Mouse (Mus musculus): ENCODE data around the gene Casp9.

The Casp9 gene

DNA sequence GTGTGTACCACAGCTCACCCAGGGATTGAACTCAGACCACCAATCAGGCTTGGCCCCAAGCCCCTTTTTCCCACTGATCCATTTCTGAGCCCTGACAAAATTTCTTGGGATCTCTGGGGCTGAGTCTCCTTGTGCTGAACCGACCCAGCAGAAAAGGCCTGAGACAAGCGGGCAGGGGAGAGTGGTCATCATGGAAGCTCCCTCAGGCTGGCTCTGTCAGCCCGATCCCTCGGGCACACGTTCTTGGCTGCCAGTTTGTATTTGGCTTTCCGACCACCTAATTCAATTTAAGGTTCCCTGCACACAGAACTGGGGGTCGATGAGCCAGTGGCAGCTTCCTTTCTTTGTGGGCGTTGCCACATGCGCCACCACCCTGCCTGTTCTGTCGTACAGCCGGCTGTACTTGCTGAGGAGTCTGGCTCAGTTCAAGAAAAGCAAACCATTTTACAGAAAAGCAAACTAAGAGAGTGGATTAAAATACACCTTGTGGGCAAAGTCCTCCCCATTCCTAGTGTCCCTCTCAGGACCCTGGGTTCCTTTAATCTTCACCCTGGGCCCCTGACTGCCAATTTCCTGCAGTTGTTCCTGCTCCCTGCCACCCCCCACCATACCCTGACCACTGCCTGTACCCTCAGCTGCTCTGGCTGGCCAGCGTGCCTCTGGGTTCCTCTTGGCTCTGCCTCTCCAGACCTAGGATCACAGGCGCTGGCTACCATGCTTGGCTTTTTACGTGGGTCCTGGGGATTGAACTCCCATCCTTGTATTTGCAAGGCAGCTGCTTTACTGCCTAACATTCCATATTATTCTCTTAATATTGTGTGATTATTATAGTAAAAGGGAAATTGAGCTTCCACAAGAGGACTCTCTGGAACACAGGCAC, 23.6 kb downstream of the Casp9 start:
- DNase-seq (ENCODE audit: low read depth, low spot score), result no peak

DNA sequence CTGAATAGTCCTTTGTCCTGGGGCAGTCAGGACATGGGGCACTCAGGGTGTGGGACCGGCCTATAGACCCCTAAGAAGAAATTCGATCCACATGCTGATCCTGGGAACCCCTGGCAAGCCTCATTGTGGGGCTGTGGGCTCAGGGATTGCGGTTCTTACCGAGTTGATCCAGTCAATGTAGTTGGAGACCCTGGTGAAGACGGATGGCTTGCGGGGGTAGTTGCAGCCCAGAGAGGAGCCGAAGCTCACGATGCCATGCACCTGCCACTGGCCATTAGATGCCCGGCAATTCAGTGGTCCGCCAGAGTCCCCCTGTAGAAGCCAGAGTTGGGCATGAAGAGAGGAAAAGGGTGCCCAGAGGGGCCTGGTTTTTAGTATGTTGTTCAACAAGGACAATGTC, 24.3 kb downstream of the Casp9 start:
- DNase-seq (ENCODE audit: low read depth, low spot score), result no peak

DNA sequence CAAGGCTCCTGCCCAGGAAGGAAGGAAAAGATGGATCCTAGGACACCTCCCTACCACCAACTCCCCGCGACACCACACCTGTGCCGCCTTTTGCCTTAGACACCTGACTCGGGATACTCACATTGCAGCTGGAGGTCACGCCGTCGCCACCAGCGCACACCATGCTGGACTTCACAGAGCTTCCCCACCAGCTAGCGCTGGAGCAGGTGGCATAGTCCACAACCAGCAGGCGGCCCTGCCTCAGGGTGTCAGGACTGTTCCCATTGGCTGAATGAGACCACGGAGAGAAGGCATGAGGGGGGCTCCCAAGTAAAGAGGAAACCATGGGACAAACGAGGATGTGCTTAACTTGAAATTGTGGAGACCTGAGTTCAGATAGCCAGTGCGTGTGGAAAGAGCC, 25.4 kb downstream of the Casp9 start:
- DNase-seq (ENCODE audit: low read depth, low spot score), result no peak

DNA sequence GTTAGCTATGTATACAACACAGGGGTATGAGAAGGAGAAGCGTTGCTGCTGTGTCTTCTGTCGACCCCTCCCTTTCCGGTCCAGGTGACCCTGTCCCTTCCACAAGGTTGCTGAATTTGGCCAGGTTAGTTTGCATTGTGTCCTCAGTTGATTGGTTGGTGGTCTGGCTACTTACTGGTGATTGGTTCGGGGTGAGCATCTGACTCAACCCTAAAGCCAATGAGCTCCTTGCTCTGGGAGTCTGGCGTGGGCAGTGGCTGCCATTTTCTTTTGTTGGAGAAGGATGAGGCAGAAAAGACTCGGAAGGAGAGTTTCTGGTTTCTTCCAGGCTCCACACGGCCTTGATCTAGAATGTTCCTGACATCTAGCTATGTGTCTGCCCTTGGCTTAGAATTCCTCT, 25.9 kb downstream of the Casp9 start:
- no peak for DNase-seq (ENCODE audit: low read depth, low spot score)

DNA sequence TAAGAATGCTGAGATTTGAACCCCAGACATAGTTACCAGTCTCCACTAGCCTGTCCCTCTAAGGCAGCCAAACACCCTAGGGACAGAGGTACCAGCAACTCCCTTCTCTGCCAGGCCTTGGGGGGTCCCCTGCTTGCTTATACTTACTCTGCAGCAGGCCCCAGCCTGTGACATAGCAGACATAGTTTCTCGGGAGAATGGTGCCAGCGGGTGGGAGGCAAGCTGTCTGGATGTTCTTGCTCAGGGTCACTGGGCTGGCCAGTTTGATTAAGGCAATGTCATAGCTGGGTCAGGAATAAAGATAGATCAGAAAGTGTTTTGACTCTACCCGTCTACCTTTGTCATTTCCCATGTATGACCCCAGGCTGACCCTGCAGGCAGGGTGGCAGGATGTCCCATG, 27.8 kb downstream of the Casp9 start:
- DNase-seq (ENCODE audit: low read depth, low spot score), result no peak

DNA sequence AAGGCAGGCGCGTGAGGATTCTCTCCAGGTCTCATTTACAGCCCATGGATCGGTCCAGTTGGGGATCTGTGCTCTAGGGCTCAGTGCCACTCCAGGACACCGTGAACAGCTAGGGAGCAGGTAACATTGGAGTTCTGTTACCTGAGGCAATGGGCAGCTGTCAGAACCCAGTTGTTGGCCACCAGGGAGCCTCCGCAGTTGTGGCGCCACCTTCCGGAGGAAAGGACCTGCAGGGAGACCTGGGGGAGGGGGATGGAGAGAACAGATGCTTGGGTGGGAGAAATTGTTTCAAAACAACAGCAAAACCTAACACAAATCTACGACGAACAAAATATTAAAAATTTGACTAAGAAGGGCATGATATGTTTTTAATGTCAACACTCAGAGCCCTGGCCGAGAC, 28.7 kb downstream of the Casp9 start:
- DNase-seq (ENCODE audit: low read depth, low spot score), result no peak

DNA sequence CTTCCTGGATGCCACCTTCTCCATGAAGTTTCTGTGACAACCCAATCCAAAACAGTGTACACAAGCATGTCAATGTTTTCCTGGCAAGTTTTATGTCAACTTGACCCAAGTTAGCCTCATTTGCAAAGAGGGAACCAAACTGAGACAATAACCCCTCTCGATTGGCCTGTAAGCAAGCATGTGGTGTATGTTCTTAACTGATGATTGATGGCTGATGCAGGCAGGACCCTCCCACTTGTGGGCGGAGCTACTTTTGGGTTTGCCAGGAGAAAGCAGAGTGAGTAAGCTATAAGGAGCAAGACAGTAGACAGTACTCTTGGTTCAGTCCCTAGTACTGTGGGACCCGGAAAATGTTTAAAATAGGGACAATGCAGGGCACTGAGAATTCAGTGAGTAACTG, 29.6 kb downstream of the Casp9 start:
- DNase-seq (ENCODE audit: low read depth, low spot score), result no peak

DNA sequence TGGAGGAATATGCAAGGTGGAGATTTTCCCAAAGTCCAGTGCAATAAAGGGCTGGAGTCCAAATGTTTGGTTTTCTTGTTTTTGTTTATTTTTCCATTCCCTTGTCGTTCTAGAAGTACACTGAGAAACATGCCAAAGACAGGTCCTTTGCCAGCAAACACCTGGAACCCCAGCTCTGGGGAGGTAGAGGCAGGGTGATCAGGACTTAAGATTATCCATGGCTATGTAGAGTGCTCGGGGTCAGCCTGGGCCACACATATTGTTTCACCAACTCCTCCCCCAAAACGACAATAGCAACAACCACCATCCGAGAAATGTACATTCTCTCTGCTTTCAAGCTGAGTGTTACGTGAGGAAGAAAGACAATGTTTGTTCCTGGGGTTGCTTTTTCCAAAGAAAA, 32.6 kb downstream of the Casp9 start, which contains the start of gene Cela2a:
Cela2a (minus strand) TSS at position 101 of the 400 bp plus-strand sequence.
- DNase-seq (ENCODE audit: low read depth, low spot score), result no peak

DNA sequence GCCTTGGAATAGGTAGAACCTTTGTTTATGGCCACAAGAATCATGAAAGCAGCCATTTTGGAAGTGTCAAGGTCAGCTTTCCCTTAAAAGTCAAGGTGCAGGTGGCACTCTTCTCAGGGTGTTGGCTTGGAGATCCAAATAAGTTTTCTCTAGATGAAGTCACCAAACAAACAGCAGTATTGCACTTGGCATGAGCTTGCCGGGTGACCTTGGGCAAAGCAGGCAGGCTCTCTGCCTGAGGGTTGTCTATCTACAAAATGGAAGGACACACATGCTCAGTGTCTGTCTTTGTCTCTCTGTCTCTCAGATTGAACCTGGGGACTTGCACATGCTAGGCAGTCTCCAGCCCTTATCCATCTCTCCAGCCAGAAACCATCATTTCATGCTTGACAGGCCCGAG, 34.0 kb downstream of the Casp9 start:
- DNase-seq (ENCODE audit: low read depth, low spot score), result no peak

DNA sequence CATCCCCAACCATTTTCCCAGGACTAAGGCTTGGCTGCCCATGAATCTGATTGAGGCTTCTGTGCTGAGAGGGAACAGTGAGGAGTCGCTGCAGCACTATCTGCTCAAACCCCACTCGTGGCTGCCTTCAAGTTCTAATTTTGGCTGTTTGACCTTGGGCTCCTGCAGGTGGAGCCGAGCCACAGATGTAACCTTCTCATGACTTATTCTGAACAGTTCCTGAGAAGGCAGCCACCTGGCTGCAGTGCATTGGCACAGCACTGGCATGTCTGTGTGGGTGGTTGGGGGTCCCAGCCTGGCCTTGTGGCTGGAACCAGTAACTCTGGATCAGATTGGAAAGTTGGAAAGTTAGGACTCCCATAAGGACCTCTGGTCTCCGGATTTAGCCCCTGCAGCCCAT, 34.8 kb downstream of the Casp9 start:
- DNase-seq (ENCODE audit: low read depth, low spot score), result no peak

DNA sequence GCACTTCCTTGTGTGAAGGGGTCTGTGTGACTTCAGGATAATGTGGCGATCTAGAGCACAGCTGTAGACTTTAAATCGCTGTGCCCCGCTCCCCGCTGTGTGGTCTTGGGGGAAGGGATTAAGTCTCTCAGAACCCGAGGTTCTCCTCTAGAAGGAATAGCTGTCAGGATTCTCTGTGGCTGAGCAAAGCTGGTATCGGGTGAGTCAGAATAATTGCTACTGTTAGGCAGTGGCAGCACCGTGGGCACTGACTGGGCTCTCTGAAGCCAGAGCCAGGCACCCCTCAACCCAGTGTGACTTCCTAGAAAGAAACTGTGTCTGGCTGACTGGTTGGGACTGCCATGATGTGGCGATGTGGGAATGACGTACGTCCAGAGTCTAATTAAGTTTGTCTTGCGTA, 37.0 kb downstream of the Casp9 start:
- no peak for DNase-seq (ENCODE audit: low read depth, low spot score)

DNA sequence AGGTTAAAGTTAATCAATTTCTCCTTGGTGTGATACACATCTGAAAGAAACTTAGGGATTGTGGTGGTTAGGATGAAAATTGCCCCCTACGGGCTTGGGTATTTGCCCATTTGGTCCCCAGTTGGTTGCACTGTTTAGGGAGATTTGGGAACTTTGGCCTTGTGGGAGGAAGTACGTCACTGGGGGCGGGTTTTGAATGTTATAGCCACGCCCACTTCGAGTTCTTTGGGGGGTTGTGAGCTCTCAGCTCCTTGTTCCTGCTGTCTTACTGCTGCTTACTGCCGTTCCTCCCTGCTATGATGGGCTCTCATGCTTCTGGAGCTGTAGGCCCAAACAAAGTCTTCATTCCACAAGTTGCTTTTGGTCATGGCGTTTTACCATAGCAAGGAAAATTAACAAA, 37.9 kb downstream of the Casp9 start:
- DNase-seq (ENCODE audit: low read depth, low spot score), result no peak

DNA sequence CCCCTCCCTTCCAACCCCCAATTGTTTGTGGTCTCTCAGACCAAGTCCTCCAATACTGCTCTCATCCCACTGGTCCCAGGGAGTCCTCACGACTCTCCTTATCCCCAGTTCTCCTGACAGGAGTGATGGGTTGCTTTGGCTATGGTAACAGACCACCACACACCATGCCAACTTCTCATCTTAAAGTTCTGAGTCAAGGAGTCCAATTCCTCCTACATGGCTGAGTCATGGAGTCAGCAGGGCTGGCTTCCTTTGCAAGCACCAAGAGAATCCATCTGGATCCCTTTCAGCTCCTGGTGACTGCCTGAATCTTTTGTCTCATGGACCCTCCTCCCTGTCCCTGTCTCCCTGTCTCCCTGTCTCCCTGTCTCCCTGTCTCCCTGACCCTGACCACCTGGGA, 40.5 kb downstream of the Casp9 start:
- DNase-seq (ENCODE audit: low read depth, low spot score), result no peak

DNA sequence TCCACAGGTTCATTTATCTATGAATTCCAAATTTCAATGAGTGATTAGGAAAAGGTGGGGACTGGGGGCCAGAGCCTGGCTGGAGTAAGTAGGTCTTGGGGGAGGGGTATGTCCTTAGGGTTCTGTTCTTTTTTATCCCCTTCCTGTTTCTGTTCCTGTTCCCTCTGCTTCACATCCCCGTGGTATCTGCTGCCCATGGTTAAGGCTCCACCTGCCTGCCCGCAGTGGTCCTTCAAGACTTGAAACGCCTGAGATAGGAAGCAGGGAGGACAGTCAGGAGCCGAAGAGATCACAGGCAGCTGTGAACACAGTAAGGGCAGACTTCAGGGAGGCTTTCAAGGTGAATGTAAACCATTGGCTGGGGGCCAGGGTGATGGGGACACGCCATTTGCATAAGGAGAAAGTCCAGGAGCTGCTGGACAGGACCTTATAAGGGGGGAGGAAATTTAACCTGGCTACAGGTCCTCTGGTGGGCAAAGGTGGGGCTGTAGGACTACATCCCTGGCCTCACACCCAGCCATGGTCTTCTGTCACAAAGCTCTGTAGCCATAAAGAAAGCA, 41.2 kb downstream of the Casp9 start:
- DNase-seq (ENCODE audit: low read depth, low spot score), result no peak

DNA sequence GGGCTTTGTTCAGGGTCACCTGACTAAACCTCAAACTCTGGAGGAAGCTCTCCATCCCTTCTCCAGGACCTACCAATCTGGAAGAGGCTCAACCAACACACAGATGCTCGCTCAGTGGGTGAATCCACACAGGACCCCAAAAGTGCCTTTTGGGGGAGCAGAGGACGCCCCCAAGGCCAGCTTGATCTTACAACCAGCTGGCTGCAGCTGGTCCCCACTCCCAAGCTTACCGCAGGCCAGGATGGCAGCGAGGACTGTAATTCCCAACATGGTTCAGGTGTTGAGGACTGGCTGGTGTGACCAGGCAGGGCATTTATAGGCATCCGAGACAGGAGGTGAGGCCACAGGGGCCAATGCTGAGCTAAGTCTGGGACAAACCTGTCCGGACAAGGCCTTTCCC, 52.6 kb downstream of the Casp9 start, which contains the start of gene Ctrc:
Ctrc (minus strand) TSS at position 361 of the 400 bp plus-strand sequence.
- no peak for DNase-seq (ENCODE audit: low read depth, low spot score)

DNA sequence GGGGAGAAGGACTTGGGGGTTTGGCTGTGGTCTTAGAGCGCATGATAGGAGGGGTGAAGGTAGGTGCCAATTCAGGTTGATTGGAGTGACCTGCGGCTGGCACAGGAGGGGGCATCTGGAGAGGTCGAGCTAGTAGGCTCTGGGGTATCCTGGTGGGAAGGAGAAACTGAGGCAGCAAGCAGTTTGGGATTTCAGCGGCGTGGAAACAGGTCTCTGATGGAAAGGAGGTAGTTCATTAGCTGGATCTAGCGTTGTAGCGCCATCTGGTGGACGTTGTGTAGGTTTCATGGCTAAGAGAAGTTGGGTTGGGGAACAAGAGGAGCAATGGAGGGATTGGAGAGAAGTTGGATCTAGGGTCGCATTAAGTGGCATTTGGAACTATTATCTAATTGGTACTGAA, 60.0 kb downstream of the Casp9 start:
- DNase-seq (ENCODE audit: low read depth, low spot score), result peak; percentile 65

DNA sequence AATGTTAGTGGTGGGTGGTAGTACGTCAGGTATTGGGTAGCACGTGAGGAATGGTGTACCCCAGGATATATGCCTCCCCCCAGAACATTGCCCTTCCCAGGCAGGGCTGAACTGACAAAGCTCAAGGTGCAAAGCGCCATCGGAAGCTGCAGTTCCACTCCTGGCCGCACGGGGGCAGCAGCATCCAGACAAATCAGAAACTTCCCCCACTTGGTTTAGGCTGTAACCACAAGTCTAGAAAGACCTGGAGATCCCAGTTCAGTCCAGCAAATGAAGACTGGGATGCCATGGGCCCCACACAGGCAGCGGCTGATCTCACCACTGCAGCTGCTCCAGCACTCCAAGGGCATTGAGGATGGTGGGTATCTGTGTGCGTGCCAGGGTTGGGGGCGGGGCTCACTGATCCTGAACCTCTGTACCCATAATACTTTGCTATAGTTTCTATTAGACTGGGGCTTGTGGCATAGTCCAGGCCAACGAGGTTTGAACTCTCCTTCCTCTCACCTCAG, 64.1 kb downstream of the Casp9 start:
- DNase-seq (ENCODE audit: low read depth, low spot score), result peak; percentile 66

DNA sequence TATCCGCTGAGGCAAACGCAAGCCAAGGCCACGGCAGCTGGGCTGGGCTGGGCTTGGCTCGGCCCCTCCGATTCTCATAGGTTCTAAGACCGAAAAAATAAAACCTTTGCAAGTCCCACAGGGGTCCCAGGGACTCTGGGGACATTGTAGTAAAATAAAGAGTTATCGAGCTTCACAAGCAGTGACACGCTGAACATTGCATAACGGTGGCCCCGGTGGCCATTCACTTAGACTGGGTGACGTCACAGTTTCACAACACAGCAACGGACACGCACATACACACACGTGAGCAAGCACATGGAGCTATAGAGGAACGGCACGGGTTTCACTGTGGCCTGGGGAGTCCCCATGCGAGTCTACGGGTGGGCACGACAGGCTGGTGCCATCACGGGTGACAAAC, 65.1 kb downstream of the Casp9 start:
- no peak for DNase-seq (ENCODE audit: low read depth, low spot score)

DNA sequence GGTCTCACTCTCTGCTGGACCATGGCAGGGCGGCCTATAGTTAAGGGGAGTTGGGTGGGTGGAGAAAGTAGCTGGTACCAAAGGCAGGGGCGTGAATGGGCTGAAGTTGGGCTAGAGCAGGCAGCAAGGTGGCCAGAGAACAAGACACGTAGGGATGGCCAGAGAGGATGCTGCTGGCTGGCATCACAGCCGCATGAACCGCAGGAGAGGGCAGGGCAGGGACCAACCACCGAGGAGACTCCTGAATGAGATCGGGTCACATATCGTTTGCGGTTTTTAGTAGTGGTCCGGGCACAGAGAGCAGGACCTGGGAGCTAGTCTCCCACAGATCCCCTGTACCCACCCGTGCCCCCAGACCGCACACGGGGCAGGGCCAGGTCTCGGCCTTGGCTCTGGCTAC, 65.9 kb downstream of the Casp9 start:
- no peak for DNase-seq (ENCODE audit: low read depth, low spot score)

DNA sequence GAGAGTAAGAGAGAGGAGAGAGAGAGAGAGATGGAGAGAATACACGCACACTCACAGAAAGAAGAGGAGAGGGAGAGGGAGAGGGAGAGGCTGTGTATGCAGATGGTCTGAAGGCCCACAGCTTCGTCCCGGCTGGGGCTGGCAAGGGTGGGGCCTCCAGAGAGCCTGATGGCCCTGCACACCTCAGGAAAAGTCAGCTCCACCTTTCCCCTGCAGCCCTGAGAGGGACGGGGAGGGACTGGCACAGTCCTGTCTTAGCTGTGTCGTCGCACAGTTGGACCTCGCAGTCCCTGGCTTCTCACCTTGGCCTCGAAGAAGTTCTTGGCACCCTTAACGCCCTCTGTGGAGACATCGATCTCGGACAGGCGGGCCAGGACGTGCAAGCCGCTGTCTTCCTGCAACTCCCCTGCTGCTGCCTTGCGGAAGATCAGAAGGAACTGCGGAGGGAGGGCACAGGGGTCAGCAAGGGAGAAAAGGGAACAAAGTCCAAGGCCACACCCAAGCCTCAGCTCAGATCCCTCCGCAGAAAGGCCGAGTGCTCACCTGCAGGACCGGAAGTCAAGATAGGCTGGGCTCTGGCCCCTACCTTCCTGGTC, 66.9 kb downstream of the Casp9 start:
- no peak for DNase-seq (ENCODE audit: low read depth, low spot score)

DNA sequence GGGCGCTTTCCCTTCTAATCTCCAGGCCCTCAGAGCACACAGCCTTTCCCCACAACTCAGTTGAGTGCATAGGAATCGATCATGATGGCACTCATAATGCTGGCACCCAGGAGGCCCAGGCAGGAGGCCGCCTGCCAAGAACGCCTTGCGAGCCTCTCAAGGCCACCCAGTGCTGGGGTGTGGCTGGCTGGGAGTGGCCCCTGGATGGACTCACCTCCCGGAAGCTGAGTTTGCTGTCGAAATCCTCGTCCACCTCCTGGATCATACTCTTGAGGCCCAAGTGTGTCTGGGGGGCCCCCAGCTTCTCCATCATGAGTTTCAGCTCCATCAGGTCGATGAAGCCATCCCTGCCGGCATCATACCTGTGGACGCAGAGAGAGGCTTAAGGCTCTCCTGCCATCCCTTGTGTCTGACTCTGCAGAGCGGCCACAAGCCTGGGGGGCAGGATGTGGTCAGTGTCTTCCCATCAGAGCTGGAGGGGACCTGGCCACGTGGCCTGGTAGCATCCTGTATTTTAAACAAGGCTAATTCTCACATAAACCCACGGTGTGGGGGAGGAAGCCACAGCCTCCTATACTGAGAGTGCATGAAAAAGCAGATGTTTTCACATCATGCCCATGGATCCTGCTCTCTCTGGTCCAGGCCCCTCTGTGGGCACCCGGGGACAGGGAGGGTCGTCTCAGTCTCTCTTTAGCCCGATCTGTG, 68.3 kb downstream of the Casp9 start:
- DNase-seq (ENCODE audit: low read depth, low spot score), result peak; percentile 64

DNA sequence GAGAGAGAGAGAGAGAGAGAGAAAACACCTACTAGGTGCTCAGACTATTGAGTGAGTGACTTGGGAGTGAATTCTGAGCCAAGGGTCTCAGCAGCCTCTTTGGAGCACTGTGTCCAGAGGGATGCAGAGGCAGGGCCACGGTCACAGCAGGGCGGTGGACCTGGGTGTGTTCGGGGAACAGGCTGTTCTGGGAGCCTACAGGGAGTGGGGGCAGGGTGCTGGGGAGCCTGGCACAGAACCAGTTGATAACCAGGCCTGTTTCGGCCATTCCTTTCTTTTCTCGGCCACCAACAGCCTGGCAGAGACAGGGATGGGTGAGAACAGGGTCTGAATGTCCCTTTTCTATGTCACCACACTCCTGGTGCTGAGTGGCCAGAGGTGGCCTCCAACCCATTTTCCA, 69.5 kb downstream of the Casp9 start:
- no peak for DNase-seq (ENCODE audit: low read depth, low spot score)

Measured in CD4-positive helper T cell, adult 2 months (primary cell).